Mouse (Mus musculus): ENCODE measurements at regions not wholly inside any gene's neighbourhood (a gene's known extent, or its start where the extent isn't known, plus 50 kb on each side); places are given as distances from the start of the nearest gene placed in this dataset.

DNA sequence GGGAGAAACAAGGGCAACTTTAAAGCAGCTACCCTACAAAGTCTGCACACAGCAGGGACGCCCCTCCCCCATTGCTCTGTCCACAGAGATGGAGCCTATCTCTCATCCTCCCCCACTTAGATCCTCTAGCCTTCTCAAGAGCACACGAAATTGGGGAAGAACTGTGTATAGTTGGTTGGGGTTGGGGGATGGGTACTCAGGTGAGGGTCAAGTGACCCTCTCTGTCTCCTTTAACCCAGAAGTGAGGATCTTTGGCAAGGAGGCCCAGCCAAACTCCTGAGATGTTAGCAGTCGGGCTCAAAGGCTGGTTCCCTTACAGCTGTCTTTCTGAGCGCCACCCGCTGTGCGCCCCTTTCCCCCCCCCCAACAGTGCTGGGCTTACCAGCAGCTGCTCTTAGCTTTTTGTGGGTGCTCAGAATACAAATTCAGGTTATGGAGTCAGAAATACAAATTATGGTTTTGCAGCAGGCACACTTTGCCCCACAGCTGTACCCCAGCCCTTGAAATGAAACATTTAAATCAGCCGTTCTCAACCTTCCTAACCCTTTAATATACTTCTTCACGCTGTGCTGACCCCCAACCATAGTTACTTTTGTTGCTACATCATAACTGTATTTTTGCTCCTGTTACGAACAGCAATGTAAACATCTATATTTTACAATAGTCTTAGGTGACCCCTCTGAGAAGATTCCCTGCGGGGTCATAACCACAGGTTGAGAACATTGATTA is 50.1 kb upstream of the Smndc1 start:
- Histone ChIP-seq H3K36me3 (replicated peaks; ENCODE audit: insufficient read depth, low read length) (no peaks in the 10 kb centered on the region), H3K9me3 (ENCODE audit: low read length) (no peaks in the 10 kb centered on the region), H3K4me1 (ENCODE audit: insufficient read depth) (peaks cover 15% of the 10 kb centered on the region), H3K4me2 (ENCODE audit: low read depth, low read length) (no peak overlapping the region), H3K27me3 (ENCODE audit: insufficient read depth, low read length) (no peaks in the 10 kb centered on the region), H3K4me3 (ENCODE audit: low read depth, low read length) (no peak overlapping the region), H3K9ac (replicated peaks) (no peak overlapping the region), H3K27ac (ENCODE audit: low read depth) (peak overlapping the region; percentile 48; the same call in 1 of the 2 replicates)
- TF ChIP-seq EP300 (IDR thresholded peaks at IDR 0.05; ENCODE audit: low read depth) (no peak), CTCF (IDR thresholded peaks at IDR 0.05; ENCODE audit: low read depth) (no peak)
- DNase-seq (no peak), ATAC-seq (peak; percentile 36)
- 49% methylated on average over 10 of the region's 10 CpGs for WGBS (ENCODE audit: insufficient replicate concordance)

Data from liver, postnatal 0 days (tissue).